Mouse (Mus musculus): Measurements from ENCODE around the gene Ntrk3. TPM values are rescaled to one million over a fixed set of nuclear protein-coding genes. Genes with fewer than 3 reads are reported as not detected.

Ntrk3 gene
- total RNA-seq, 2 experiments from 2014 or later: 16.9 to 20.4 TPM

DNA sequence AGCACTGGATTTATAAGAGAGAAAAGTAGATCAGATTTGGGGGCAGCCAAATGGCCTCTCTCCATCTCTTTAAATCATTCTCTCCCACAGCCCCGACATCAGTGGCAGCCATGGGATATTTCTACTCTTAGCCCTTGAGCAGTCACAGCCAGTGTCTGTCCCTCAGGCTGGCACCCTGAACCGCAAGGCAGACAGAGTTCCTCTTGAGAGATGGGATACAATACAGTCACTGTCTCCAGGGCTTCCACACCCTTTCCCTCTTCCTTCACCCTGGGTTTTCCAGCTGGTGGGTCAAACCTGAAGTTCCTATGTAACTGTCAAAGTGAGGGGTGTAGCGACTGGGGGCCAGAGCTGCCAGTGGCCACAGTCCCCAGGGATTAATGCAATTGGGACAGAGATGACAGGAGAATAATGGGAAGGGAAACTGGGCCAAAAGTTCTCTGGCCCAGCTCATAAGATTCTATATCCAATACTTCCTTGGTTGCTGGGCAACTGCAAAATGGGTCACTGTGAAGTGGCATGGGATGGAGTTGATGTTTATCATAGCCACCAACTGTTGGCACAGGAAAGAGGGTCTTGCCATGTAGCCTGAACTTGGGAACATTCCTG lies 483.9 kb downstream of the Ntrk3 start:
- no peak for DNase-seq (ENCODE audit: low spot score in 2 of 2)

DNA sequence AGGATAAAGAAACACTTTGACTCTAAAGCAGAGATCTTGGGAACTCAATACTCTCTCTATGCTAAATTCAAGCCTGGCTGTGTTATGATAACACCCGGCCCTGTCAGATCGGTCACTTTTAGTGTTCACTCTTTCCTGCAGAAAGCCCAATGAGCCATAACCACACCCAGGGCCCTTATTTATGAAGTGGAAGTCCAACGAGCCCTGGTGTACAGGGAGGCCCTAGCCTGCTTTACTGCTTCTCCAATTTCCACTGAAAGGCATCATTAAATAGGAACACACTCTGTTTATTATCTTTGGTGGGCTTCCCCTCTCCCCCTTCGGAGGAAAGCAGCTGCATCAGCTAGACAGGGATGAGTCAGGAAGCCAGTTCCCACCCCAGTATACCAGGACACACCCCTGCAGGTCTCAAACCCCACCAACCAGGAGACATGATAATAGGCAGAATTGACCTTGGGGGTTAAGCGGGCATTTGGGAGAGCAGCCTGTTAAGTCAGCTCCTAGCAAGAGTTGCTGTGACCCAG lies 489.6 kb downstream of the Ntrk3 start:
- DNase-seq (ENCODE audit: low spot score in 2 of 2): no peak

DNA sequence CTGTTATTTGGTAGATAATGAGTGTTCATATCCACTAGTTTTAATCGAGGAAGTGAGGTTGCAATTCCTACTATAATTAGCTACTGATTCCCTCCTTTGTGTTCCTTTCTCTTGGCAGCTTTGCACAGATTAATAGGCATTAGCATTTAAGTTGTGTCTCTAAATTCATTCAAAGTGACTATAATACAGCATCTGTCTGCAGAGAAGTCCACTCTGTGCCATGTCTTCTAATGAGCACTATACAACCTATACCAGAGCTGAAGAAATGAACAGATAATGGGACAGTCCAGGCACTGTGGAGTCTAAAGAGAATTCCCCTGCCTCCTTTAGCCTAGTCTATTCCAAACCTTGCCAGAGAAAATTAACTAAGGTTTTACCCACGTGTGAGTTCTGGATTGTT lies 498.8 kb downstream of the Ntrk3 start:
- no peak for DNase-seq (ENCODE audit: low spot score in 2 of 2)

DNA sequence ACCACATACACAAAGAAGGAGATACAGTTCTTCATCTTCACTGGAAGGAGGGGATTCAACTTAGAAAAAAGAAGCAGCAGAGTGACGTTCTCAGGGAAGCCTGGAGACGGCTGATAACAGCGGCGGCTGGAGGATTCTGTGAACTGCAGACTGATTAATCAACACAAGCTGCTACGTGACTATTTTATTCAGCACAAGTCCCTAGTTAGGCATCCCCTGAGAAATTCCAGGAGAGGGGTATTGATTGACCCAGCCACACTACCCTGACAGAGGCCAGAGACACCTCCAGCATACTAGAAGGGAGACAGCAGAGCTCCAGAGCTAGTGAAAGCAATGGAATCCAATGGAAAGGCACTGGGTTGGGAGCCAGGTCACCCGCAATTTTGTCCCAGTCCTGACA lies 516.1 kb downstream of the Ntrk3 start:
- no peak for DNase-seq (ENCODE audit: low spot score in 2 of 2)

DNA sequence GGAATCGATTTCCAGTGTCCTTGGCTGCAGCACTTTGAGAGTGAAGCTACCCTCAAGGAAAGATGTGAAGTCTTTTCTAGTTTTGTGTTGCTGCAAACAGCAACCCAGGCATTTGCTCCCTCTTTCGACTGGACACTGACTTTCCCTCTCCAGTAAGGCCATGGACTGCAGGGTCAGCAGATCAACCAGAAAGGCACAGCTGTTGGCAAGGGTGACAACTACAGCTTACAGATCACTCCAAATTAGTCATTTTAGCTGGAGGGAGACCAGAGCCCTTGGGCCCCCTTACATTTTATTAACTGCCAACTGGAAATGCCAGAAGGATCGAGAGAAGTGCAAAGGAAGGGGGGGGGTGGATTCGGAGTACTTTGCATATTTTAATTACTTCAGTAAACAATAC lies 516.9 kb downstream of the Ntrk3 start:
- no peak for DNase-seq (ENCODE audit: low spot score in 2 of 2)

DNA sequence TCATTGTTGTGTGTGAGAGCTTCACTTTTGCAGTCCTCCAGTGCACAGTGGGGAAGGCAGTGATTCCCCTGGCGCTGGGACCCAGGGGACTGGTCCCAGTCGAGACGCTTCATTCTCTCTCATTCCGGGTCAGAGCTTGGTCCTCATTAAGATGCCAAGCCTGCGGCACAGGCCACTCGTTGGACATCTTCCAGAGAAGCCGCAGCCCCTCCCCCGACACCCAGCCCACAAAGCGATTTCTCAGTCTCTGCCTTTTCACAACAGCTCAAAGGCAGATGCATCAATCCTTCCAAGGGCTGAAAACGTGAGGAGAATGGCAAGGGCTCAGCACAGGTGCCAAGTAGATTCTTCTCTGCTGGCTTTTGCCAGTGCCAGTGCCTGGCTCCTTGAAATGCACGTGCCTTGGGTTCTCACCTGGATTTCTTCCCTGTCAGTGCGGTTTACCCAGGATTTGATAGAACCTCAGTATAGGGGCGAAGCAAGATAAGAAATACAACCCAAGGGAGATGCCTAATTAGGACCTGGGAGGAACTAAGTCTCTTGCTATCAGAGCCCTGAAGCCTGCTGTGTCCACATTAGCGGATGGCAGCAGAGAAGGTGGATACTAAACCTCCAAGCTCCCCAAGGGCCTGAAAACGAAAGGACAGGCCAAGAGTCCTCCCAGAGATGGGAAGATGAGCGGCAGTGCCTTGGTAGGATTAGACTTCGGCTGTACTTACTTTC lies 546.7 kb downstream of the Ntrk3 start:
- DNase-seq (ENCODE audit: low spot score in 2 of 2): no peak

DNA sequence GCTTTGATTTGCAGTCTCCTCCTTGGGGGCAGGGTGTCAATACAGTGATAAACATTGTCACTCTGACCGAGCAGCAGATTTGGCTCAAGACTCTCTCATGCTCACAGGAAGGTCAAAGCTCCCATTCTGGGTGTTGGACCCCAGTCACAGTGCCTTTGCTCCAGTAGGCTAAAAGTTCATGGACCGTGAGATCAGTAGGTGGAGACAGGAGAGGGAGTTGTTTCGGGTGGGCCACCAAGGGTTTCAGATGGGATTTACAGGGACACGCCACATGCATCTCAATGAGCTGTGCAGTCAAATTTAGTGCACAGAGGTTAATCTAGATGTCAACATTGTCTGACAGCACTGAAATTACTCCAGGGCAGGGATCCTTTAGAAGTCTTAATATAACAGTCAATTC lies 552.2 kb downstream of the Ntrk3 start:
- no peak for DNase-seq (ENCODE audit: low spot score in 2 of 2)

GRCm38 (mm10) chr7:78183396-78183795 lies 554.4 kb downstream of the Ntrk3 start:
- DNase-seq (ENCODE audit: low spot score in 2 of 2): no peak

DNA sequence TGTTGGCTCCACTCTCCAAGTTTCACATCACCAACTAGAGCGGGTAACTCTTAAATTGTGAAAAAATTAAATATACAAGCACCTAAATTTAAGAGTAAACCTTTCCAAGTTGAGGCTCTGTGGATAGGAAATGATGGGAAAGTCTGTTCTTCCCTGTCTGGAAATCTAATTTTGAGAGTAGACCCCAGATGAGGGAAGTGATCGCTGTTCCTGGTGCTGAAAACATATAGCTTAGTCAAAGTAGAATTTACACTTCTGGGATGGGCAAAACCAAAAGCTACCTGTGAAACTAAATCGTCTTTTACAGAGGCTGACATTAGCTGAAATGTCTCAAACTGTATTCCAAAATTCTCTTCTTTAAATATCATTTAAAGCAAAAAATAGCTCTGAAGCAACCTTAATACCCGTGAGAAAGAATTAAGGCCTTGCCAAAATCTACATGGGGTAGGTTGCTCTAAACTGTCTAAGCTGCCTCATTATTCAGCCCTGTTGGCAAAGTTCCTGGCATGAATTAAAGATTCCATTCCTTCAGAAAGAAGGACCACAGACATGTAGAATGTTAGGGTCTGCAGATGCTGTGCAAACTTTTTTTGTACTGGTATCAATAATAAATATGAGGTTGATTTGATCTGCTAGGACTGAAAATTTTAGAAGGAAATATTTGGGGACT lies 557.7 kb downstream of the Ntrk3 start:
- DNase-seq (ENCODE audit: low spot score in 2 of 2): no peak

DNA sequence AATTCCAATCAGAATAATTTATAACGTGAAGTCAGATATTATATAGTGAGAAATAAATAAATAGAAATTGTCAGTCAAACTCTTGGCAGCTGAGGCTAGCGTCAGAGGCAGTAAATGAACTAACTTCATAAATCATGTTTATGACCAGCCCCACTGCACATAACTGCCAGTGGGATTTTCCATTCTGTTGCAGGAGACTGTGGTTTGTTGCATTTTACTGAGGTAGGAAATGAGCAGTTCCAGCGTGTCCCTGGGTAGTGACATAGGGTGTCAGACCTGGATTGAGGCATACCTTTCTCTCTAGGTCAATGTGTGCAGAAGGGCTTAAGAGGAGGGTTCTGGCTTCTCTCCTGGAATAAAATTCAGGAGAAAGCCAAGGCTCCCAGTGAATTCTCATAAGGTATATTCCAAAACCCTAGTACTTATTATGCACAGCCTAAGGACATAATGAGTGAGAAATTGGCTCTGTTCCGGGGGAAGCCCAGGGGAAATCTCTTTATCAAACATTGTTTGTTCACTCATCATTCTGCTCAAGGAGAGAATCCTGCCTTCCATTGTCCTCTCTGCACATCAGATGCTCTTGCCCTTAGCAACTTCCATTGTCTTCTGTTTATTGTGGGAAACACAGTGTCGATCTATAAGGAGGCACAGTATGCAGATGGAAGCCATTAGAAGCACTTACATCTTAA lies 565.4 kb downstream of the Ntrk3 start:
- no peak for DNase-seq (ENCODE audit: low spot score in 2 of 2)

- DNase-seq (ENCODE audit: low spot score in 2 of 2): no peak
Observed at GRCm38 (mm10) chr7:78165466-78165865, 572.3 kb downstream of the Ntrk3 start.

DNA sequence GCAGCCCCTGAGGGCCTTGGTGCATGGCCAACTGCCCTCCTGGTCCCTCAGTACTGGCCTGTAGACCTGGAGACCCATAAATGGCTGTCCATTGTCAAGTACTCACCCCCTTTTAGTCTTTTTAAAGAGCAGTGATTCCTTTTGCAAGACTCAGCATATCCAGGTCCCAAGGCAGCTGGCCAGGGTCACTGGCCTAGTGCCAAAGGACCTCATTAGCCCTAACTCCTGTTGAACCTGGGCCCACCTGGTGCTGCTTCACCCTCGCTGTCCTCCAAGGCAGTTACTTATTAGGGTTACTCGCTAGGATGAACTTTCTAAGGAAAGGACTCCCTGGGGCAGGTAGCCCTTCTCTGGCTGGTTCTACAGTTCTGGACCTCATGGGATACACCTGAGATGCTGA lies 579.9 kb downstream of the Ntrk3 start:
- DNase-seq (ENCODE audit: low spot score in 2 of 2): no peak

- DNase-seq (ENCODE audit: low spot score in 2 of 2): no peak
Observed at GRCm38 (mm10) chr7:78145251-78145650, 592.6 kb downstream of the Ntrk3 start.

GRCm38 (mm10) chr7:78144849-78145248 lies 593.0 kb downstream of the Ntrk3 start:
- no peak for DNase-seq (ENCODE audit: low spot score in 2 of 2)

GRCm38 (mm10) chr7:78129966-78130365 lies 607.8 kb downstream of the Ntrk3 start:
- DNase-seq (ENCODE audit: low spot score in 2 of 2): no peak

Other genes starting within 250 kb of the Ntrk3 start
- gene Mrps11, start 45.1 kb upstream of the Ntrk3 start, total RNA-seq (2021): 10 to 100 TPM; 83.5 to 88.1 TPM
- 10 to 100 TPM; 42.5 to 47.0 TPM for gene Mrpl46, start 45.5 kb upstream of the Ntrk3 start, total RNA-seq (2021)
- 10 to 100 TPM; 13.2 to 14.0 TPM for gene Det1, start 109.3 kb upstream of the Ntrk3 start, total RNA-seq (2021)
- gene Aen, start 157.8 kb upstream of the Ntrk3 start, total RNA-seq (2021): 10 to 100 TPM; 33.0 to 33.7 TPM
- 10 to 100 TPM in 1 of 2 experiments, 1 to 10 TPM in 1; 7.4 to 13.7 TPM for gene Isg20, start 175.4 kb upstream of the Ntrk3 start, total RNA-seq (2021)

Data from adrenal gland, postnatal 4 days (tissue).